Mouse (Mus musculus) monocyte, adult 5-6 weeks (primary cell): ENCODE results near the gene Tnip2. TPM values are rescaled to one million over a fixed set of nuclear protein-coding genes. Genes with fewer than 3 reads are reported as not detected.

Experiments
- ATAC-seq: fragments of 153-309, 156-312 bp; replicated peaks from 2 replicates; pipeline ENCODE4 v1.8.0; 2017; ENCODE audit warnings: mild to moderate bottlenecking; ENCODE audit not compliant: low TSS enrichment, insufficient number of reproducible peaks, severe bottlenecking, poor library complexity, low FRiP score
- total RNA-seq: library from RNA; stranded (forward); fragments of 200-1000, 200-491, 200-594 nt; gene quantifications from 3 replicates; pipeline ENCODE4 v1.2.3, GENCODE M21; 2017

Gene Tnip2
- 62.3 to 78.2 TPM (median 78.0 TPM) in 3 replicates for total RNA-seq

- ATAC-seq: peak; percentile 91
These were observed at the start of gene Tnip2 for GRCm38 (mm10) chr5:34513466-34514217. Gene Tnip2, minus strand, starts transcription at chr5:34513991.

GRCm38 (mm10) chr5:34551821-34552220 lies 38.0 kb upstream of the Tnip2 start:
- no peak for ATAC-seq

- no peak for ATAC-seq
These were observed 36.5 kb upstream of the Tnip2 start for GRCm38 (mm10) chr5:34550251-34550650.

- no peak for ATAC-seq
These were observed 35.9 kb upstream of the Tnip2 start for GRCm38 (mm10) chr5:34549483-34550221.

- no peak for ATAC-seq
These were observed 35.3 kb upstream of the Tnip2 start for GRCm38 (mm10) chr5:34549135-34549482.

GRCm38 (mm10) chr5:34547410-34547809 lies 33.6 kb upstream of the Tnip2 start:
- ATAC-seq: no peak

GRCm38 (mm10) chr5:34543114-34543513 lies 29.3 kb upstream of the Tnip2 start:
- ATAC-seq: peak; percentile 67

DNA sequence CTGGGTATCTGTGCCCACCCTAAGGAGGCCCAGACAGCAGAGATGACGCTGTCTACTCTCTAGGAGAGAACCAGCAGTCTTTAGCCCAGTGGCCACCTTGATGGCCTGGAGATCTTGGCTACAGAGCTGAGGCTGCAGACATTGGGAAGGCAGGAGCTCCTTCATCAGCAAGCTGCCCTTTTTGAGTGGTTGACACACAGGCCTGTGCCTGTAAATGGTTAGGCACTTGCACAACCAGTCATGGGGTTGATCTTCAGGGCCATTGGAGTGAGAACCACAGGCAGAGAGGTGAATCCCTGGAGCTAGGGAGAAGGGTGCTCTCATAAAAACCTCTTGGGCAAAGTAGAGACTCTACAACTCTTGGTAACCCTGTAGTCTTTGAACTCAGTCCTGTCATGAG lies 28.4 kb upstream of the Tnip2 start:
- no peak for ATAC-seq

DNA sequence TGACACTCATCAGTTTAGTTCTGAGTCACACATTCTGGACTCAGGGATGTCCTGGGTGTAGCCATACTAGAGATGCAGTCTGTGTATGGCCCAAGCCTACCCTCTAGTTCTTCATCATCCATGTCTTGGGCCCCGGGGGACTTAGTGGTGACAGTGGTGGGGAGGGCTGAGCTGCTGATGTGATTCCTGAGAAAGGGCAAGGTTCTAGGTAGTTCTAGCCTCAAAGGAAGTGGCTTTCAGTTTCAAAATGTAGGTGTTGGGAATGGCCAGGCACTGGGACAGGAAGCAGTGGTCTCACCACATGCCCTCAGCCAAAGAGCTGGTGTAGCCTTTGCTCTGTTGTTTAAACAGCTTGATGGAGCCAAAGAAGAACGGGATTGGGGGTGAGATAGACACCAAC lies 25.3 kb upstream of the Tnip2 start:
- ATAC-seq: no peak

DNA sequence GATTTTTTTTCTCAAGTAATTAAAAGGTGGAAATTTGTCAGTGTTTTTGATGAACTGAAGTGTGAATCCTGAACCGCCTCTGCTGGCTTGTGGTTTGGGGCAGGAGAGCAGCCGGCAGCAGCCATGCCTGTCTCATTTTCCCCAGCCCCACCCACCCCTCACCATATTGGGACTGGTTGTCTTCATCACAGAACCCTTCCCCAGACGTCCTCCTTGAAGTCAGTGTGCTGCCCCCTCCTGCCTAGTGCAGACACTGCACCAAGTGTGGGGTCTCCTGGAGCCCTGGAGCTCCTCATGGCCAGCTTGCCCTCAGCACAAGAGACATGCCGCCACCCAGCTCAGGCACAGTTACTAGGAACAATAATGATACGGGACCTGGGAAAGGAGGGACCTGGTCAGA lies 24.7 kb upstream of the Tnip2 start:
- ATAC-seq: no peak

DNA sequence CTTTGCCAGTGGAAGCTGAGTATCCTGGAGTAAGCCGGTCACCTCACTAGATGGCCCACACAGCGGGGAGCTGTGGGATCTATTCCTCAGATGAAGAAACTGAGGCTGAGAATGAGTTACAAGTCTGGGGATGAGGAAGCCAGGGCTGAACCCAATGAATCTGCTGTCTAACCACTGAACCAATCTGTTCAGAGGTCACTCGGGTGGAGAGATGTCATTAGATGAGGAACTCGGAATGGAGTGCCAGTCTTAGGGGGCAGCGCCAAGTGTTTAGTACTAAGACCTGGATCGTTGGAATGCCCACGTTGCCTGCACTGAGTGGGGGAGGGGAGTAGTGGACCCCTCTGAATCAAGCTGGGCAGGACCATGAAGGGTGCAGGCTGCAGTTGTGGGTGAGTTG lies 24.3 kb upstream of the Tnip2 start:
- ATAC-seq: no peak

DNA sequence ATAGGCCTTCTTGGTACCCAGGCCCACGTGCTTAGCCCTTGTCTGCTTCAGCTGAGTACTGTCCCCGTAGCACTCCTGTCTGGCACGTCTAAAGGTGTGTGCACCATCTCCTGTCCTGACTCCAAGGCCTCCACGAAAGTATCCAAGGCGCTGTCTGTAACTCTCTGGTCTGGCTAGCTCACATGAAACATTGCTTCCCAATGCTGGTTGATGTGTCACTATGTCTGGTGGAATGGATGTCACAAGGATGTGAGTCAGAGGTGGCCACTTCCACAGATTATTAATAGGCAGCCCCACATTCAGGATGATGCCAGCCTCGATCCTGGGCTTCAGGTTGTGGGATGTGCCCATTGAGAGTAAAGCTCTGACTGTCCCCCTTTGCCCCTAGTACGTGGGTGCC lies 22.0 kb upstream of the Tnip2 start:
- no peak for ATAC-seq

DNA sequence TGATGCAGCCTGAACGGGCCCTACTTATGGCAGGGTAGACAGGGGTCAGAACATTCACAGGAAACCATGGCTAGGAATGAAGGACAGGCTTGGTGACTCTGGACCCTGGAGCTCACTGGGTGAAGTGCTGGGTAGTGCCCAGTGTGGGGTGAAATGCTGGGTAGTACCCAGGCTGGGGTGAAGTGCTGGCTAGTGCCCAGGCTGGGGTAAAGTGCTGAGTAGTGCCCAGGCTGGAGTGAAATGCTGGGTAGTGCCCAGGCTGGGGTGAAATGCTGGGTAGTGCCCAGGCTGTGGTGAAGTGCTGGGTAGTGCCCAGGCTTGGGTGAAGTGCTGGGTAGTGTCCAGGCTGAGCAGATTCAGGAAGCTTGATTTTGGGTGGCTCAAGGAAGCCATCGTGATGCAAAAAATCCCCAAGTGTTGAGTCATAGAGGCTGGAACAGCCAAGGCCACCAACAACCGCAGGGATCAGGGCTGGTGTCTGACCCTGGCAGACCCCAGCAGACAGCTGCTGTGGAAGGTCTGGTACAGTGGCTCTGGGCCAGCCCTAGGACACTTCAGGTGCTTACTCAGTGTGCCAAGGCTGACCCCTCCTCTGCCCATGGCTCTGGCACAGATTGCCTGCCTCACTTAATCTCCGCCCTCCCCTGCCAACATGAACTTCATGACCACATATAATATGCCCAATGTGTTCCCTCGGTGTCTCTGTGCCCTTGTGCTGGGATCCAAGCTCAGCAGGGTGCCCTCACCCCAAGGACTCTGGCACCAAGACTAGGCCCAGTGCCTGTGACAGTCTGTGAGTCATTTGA lies 21.2 kb upstream of the Tnip2 start:
- ATAC-seq: peak; percentile 62

DNA sequence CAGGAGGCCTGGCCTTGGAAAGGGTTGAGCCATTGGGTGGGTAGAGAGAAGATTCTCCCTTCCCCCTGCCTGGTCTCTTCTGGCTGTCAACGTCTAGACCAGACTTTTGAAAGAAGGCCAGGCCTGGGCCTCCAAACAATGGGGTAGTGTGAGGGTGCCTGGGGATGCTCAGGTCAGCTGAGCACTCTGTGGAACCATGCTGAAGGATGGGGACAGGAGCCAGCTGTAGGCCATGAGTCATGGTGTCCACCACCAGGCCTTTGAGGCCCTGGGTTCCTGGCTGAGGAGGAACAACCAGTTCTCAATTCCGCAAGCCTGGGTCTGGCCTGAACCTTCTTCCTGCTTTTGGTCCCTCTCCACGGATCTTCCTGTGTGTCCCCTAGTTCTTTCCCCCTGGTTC lies 20.0 kb upstream of the Tnip2 start:
- peak; percentile 67 for ATAC-seq

DNA sequence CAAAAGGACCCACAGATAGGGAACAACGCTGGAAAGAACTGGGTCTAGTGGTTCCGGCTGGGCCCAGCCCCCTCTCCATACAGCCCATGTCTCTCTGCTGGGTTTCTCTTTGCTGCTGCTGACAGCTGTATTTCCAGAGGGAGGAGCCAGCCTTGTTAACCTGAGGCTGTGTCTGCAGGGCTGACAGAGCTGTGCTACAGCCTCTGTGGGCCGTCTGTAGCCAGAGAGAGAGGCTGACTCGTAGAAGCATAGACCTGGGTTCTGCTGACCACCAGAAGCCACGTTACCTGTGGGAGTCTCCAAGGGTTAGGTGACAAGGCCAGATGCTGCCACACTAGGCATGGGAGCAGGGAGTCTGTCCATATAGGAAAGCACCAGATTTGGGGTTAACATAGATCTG lies 19.3 kb upstream of the Tnip2 start:
- ATAC-seq: no peak

DNA sequence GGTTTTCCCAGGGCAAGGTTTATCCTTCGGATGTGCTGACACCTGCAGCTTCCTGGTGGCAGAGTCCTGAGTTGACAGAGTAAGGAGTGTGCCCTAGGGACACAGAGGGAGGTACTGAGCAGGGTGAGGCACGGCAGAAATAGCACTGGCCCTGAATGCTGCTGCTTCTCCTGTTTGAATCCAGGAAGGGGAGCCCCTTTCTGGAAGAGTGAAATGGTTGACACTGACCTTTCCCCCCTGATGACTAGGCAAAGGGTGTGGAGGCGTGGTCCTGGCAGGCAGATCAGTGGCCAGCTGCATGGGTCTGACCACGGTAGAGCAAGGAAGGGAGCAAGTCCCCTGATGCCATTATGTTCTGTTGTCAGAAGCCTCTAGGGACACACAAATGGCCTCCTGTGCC lies 16.9 kb upstream of the Tnip2 start:
- ATAC-seq: no peak

DNA sequence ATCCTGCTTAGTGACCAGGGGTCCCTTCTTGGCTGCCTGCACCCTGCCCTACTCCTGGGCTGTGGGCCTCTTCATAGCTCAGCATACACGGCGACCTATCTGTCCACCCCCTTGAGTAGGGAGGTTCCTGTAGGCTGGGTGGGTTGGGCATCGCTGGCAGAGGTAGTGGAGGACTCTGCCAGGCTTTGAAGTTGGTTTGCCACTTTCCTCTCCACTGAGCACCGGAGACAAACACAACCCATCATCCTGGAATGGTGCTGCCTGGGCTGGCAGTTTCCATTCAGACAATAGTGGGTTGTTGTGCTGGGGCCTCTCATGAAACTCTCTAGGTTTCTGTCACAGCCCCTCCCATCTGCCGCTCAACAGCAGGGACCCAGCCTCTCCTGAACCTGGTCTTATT lies 16.3 kb upstream of the Tnip2 start:
- no peak for ATAC-seq

DNA sequence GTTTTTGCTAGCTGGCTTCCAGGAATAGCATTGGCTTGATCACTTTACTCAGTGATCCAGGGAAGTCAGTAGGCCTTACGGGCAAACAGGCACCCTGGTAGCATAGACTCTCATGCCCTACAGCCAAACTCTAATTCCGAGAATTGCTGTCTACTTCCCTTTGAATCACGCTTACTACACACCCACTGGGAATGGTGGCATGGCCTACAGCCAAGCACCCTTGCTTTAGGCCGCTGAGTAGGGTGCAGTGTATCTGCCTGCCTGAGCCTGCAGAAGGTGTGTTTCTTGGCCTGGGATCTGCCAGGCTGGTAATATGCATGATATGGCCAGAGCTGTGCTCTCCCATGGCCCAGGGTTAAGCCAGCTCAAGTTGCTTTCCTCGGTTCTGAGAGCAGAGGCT lies 14.9 kb upstream of the Tnip2 start:
- no peak for ATAC-seq

DNA sequence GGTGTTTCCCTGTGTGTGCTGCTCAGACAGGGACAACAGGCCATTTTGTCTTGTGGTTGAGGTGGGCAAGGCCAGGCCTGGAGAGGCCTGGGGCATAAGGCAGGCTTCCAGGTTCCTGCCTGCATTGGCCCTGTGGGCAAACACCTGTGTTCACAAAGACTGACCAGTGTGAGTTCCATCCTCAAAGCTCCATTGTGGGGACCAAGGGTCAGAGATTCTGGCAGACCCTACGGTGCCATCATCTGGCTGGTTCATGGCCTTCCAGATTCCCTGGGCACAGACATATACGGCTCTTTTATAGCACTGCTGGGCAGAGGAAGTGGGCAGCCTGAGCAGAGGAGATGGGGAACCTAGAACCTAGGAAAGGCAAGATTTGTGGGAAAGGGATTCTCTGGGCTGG lies 13.6 kb upstream of the Tnip2 start:
- no peak for ATAC-seq

GRCm38 (mm10) chr5:34526477-34526775 lies 12.6 kb upstream of the Tnip2 start:
- ATAC-seq: no peak
